Mouse (Mus musculus) urinary bladder, adult 2 months (tissue): ENCODE results near the gene Abcc8. TPM values are rescaled to one million over a fixed set of nuclear protein-coding genes. Genes with fewer than 3 reads are reported as not detected.

Experiments
- polyA plus RNA-seq: library from polyadenylated mRNA; depleted of rRNA; stranded (reverse); fragments of >200 nt; gene quantifications from 2 replicates; pipeline ENCODE4 v1.2.3, GENCODE M21; 2012; rRNA removed

Abcc8 gene
- polyA plus RNA-seq, 1 experiment = 0.54 TPM

Other genes starting within 250 kb of the Abcc8 start
- gene Abcc6, start 149.7 kb downstream of the Abcc8 start, polyA plus RNA-seq = 2.0 and 2.2 TPM in 2 replicates
- 35.5 and 41.4 TPM in 2 replicates for gene Nomo1, start 146.3 kb downstream of the Abcc8 start, polyA plus RNA-seq
- 0.13 and 0.23 TPM in 2 replicates for gene Kcnj11, start 79.3 kb downstream of the Abcc8 start, polyA plus RNA-seq
- not detected in 2 replicates for gene Ush1c, start 58.5 kb upstream of the Abcc8 start, polyA plus RNA-seq
- gene Otog, start 61.0 kb upstream of the Abcc8 start, polyA plus RNA-seq = not detected in 2 replicates
- gene Myod1, start 196.4 kb upstream of the Abcc8 start, polyA plus RNA-seq = 0.29 and 0.50 TPM in 2 replicates
- 0.19 and 0.34 TPM in 2 replicates for gene Kcnc1, start 216.5 kb upstream of the Abcc8 start, polyA plus RNA-seq